Mouse (Mus musculus): ENCODE data around the gene Rnf114. TPM values are rescaled to one million over a fixed set of nuclear protein-coding genes. Genes with fewer than 3 reads are reported as not detected.

Gene Rnf114
- polyA plus RNA-seq, 1 experiment from 2014 or later, result 58.9 TPM

- 67% methylated on average over 4 of the region's 4 CpGs for WGBS (ENCODE audit: insufficient replicate concordance)
- H3K27me3 ChIP-seq (ENCODE audit: control insufficient read depth, insufficient read depth, low read length), result peaks cover 8% of the 10 kb centered on the region
- no peaks in the 10 kb centered on the region for H3K36me3 ChIP-seq (ENCODE audit: control insufficient read depth, insufficient read depth, low read length)
- no peak overlapping the region for H3K4me2 ChIP-seq
- H3K9ac ChIP-seq (ENCODE audit: low read depth, low read length), result no peak overlapping the region
- H3K9me3 ChIP-seq (replicated peaks; ENCODE audit: control insufficient read depth, low read length), result no peaks in the 10 kb centered on the region
- peaks cover 55% of the 10 kb centered on the region for H3K4me1 ChIP-seq (ENCODE audit: control insufficient read depth, insufficient read depth, low read length)
- peak overlapping the region; percentile 93 for H3K27ac ChIP-seq (ENCODE audit: low read depth, low read length)
- ATAC-seq (replicated peaks; ENCODE audit: insufficient number of reproducible peaks, low FRiP score, low TSS enrichment), result no peak
- H3K4me3 ChIP-seq (ENCODE audit: low read depth, low read length), result no peak overlapping the region
Observed at GRCm38 (mm10) chr2:167542361-167542760, 49.9 kb downstream of the Rnf114 start.

GRCm38 (mm10) chr2:167543121-167544003 is 50.9 kb downstream of the Rnf114 start:
- peaks cover 52% of the 10 kb centered on the region for H3K4me1 ChIP-seq (ENCODE audit: control insufficient read depth, insufficient read depth, low read length)
- peak overlapping the region; percentile 65 for H3K9ac ChIP-seq (ENCODE audit: low read depth, low read length)
- H3K4me3 ChIP-seq (ENCODE audit: low read depth, low read length), result no peak overlapping the region
- H3K4me2 ChIP-seq, result peak overlapping the region; percentile 5; the same call in 1 of the 2 replicates
- no peak for ATAC-seq (replicated peaks; ENCODE audit: insufficient number of reproducible peaks, low FRiP score, low TSS enrichment)
- H3K27me3 ChIP-seq (ENCODE audit: control insufficient read depth, insufficient read depth, low read length), result peaks cover 6% of the 10 kb centered on the region; the same call in 1 of the 2 replicates
- H3K36me3 ChIP-seq (ENCODE audit: control insufficient read depth, insufficient read depth, low read length), result no peaks in the 10 kb centered on the region
- H3K27ac ChIP-seq (ENCODE audit: low read depth, low read length), result peak overlapping the region; percentile 93
- WGBS (ENCODE audit: insufficient replicate concordance), result 17% methylated on average over 16 of the region's 16 CpGs
- H3K9me3 ChIP-seq (replicated peaks; ENCODE audit: control insufficient read depth, low read length), result no peaks in the 10 kb centered on the region

GRCm38 (mm10) chr2:167544004-167544356 is 51.5 kb downstream of the Rnf114 start:
- Histone ChIP-seq H3K27ac (ENCODE audit: low read depth, low read length) (peak overlapping the region; percentile 93), H3K4me2 (peak overlapping the region; percentile 5; the same call in 1 of the 2 replicates), H3K4me1 (ENCODE audit: control insufficient read depth, insufficient read depth, low read length) (peaks cover 50% of the 10 kb centered on the region), H3K4me3 (ENCODE audit: low read depth, low read length) (no peak overlapping the region), H3K9ac (ENCODE audit: low read depth, low read length) (peak overlapping the region; percentile 65), H3K36me3 (ENCODE audit: control insufficient read depth, insufficient read depth, low read length) (no peaks in the 10 kb centered on the region), H3K9me3 (replicated peaks; ENCODE audit: control insufficient read depth, low read length) (no peaks in the 10 kb centered on the region), H3K27me3 (ENCODE audit: control insufficient read depth, insufficient read depth, low read length) (peaks cover 3% of the 10 kb centered on the region; the same call in 1 of the 2 replicates)
- no peak; the same call in 1 of the 2 replicates for ATAC-seq (replicated peaks; ENCODE audit: insufficient number of reproducible peaks, low FRiP score, low TSS enrichment)
- WGBS (ENCODE audit: insufficient replicate concordance), result 7% methylated on average over 4 of the region's 4 CpGs

GRCm38 (mm10) chr2:167544456-167544855 is 52.0 kb downstream of the Rnf114 start:
- H3K9ac ChIP-seq (ENCODE audit: low read depth, low read length), result peak overlapping the region; percentile 65; the same call in 1 of the 2 replicates
- H3K4me3 ChIP-seq (ENCODE audit: low read depth, low read length), result no peak overlapping the region
- H3K36me3 ChIP-seq (ENCODE audit: control insufficient read depth, insufficient read depth, low read length), result no peaks in the 10 kb centered on the region
- H3K4me1 ChIP-seq (ENCODE audit: control insufficient read depth, insufficient read depth, low read length), result peaks cover 46% of the 10 kb centered on the region
- peak overlapping the region; percentile 93 for H3K27ac ChIP-seq (ENCODE audit: low read depth, low read length)
- no peak overlapping the region; the same call in 1 of the 2 replicates for H3K4me2 ChIP-seq
- no peaks in the 10 kb centered on the region for H3K27me3 ChIP-seq (ENCODE audit: control insufficient read depth, insufficient read depth, low read length)
- ATAC-seq (replicated peaks; ENCODE audit: insufficient number of reproducible peaks, low FRiP score, low TSS enrichment), result no peak
- 55% methylated on average over 5 of the region's 5 CpGs for WGBS (ENCODE audit: insufficient replicate concordance)
- H3K9me3 ChIP-seq (replicated peaks; ENCODE audit: control insufficient read depth, low read length), result no peaks in the 10 kb centered on the region

GRCm38 (mm10) chr2:167546447-167547195 is 54.2 kb downstream of the Rnf114 start:
- Histone ChIP-seq H3K9me3 (replicated peaks; ENCODE audit: control insufficient read depth, low read length) (no peaks in the 10 kb centered on the region), H3K27ac (ENCODE audit: low read depth, low read length) (no peak overlapping the region), H3K4me1 (ENCODE audit: control insufficient read depth, insufficient read depth, low read length) (peaks cover 25% of the 10 kb centered on the region), H3K9ac (ENCODE audit: low read depth, low read length) (no peak overlapping the region), H3K27me3 (ENCODE audit: control insufficient read depth, insufficient read depth, low read length) (no peaks in the 10 kb centered on the region), H3K4me3 (ENCODE audit: low read depth, low read length) (no peak overlapping the region), H3K36me3 (ENCODE audit: control insufficient read depth, insufficient read depth, low read length) (no peaks in the 10 kb centered on the region), H3K4me2 (no peak overlapping the region)
- no peak for ATAC-seq (replicated peaks; ENCODE audit: insufficient number of reproducible peaks, low FRiP score, low TSS enrichment)
- 87% methylated on average over 18 of the region's 18 CpGs for WGBS (ENCODE audit: insufficient replicate concordance)

GRCm38 (mm10) chr2:167547444-167547843 is 55.0 kb downstream of the Rnf114 start:
- H3K27ac ChIP-seq (ENCODE audit: low read depth, low read length), result no peak overlapping the region
- ATAC-seq (replicated peaks; ENCODE audit: insufficient number of reproducible peaks, low FRiP score, low TSS enrichment), result no peak
- H3K9me3 ChIP-seq (replicated peaks; ENCODE audit: control insufficient read depth, low read length), result no peaks in the 10 kb centered on the region
- H3K4me3 ChIP-seq (ENCODE audit: low read depth, low read length), result no peak overlapping the region
- H3K27me3 ChIP-seq (ENCODE audit: control insufficient read depth, insufficient read depth, low read length), result no peaks in the 10 kb centered on the region
- WGBS (ENCODE audit: insufficient replicate concordance), result 83% methylated on average over 8 of the region's 8 CpGs
- H3K36me3 ChIP-seq (ENCODE audit: control insufficient read depth, insufficient read depth, low read length), result no peaks in the 10 kb centered on the region
- H3K9ac ChIP-seq (ENCODE audit: low read depth, low read length), result no peak overlapping the region
- no peak overlapping the region for H3K4me2 ChIP-seq
- peaks cover 24% of the 10 kb centered on the region for H3K4me1 ChIP-seq (ENCODE audit: control insufficient read depth, insufficient read depth, low read length)

GRCm38 (mm10) chr2:167548961-167549360 is 56.5 kb downstream of the Rnf114 start:
- Histone ChIP-seq H3K9me3 (replicated peaks; ENCODE audit: control insufficient read depth, low read length) (no peaks in the 10 kb centered on the region), H3K27ac (ENCODE audit: low read depth, low read length) (no peak overlapping the region), H3K4me2 (no peak overlapping the region), H3K4me3 (ENCODE audit: low read depth, low read length) (no peak overlapping the region), H3K9ac (ENCODE audit: low read depth, low read length) (no peak overlapping the region), H3K36me3 (ENCODE audit: control insufficient read depth, insufficient read depth, low read length) (no peaks in the 10 kb centered on the region), H3K27me3 (ENCODE audit: control insufficient read depth, insufficient read depth, low read length) (no peaks in the 10 kb centered on the region), H3K4me1 (ENCODE audit: control insufficient read depth, insufficient read depth, low read length) (peaks cover 18% of the 10 kb centered on the region)
- 84% methylated on average over 7 of the region's 7 CpGs for WGBS (ENCODE audit: insufficient replicate concordance)
- ATAC-seq (replicated peaks; ENCODE audit: insufficient number of reproducible peaks, low FRiP score, low TSS enrichment), result no peak

GRCm38 (mm10) chr2:167550341-167550854 is 58.0 kb downstream of the Rnf114 start:
- Histone ChIP-seq H3K9ac (ENCODE audit: low read depth, low read length) (no peak overlapping the region), H3K27ac (ENCODE audit: low read depth, low read length) (no peak overlapping the region), H3K4me3 (ENCODE audit: low read depth, low read length) (no peak overlapping the region), H3K4me1 (ENCODE audit: control insufficient read depth, insufficient read depth, low read length) (peaks cover 15% of the 10 kb centered on the region), H3K36me3 (ENCODE audit: control insufficient read depth, insufficient read depth, low read length) (no peaks in the 10 kb centered on the region), H3K9me3 (replicated peaks; ENCODE audit: control insufficient read depth, low read length) (no peaks in the 10 kb centered on the region), H3K27me3 (ENCODE audit: control insufficient read depth, insufficient read depth, low read length) (no peaks in the 10 kb centered on the region), H3K4me2 (no peak overlapping the region)
- no peak for ATAC-seq (replicated peaks; ENCODE audit: insufficient number of reproducible peaks, low FRiP score, low TSS enrichment)
- WGBS (ENCODE audit: insufficient replicate concordance), result 57% methylated on average over 8 of the region's 8 CpGs

Data from heart, embryonic 11.5 days (tissue).